Mouse (Mus musculus) CH12.LX (cell line): Measurements from ENCODE around the gene Ascc2. TPM values are rescaled to one million over a fixed set of nuclear protein-coding genes. Genes with fewer than 3 reads are reported as not detected.

Source experiments
- DNase-seq: peaks from one replicate; pipeline ENCODE4 v3.0.0-alpha.2; 2013; ENCODE audit errors: extremely low read depth
- H3K27ac ChIP-seq: 2 replicates; pipeline ENCODE4 v1.5.1; 2012; ENCODE audit warnings: low read depth, mild to moderate bottlenecking, control low read depth, moderate library complexity; ENCODE audit not compliant: insufficient read depth
- H3K27me3 ChIP-seq: replicated peaks from 2 replicates; pipeline ENCODE3; 2012; ENCODE audit warnings: inconsistent platforms
- H3K36me3 ChIP-seq, 2 experiments: replicated peaks in 1 of 2; 2 replicates each; pipeline versions ENCODE3 to v1.6.1; 2012; ENCODE audit warnings: inconsistent platforms in 1 of 2, low read length in 1 of 2, mild to moderate bottlenecking in 1 of 2, mixed read lengths in 1 of 2, moderate library complexity in 1 of 2; ENCODE audit not compliant: control insufficient read depth in 1 of 2, insufficient read depth in 1 of 2
- H3K4me1 ChIP-seq, 2 experiments: 2 replicates each; pipeline ENCODE4 v1.6.1; 2012; ENCODE audit warnings: inconsistent platforms in 1 of 2, moderate library complexity in 1 of 2; ENCODE audit not compliant: insufficient read depth in 2 of 2, control insufficient read depth in 1 of 2
- H3K4me2 ChIP-seq: 2 replicates; pipeline ENCODE4 v1.6.1; 2012; ENCODE audit warnings: low read depth, mild to moderate bottlenecking, control low read depth; ENCODE audit not compliant: poor library complexity, insufficient read depth, severe bottlenecking
- H3K4me3 ChIP-seq, 3 experiments: fragments of 150-350 bp in 1 of 3; sonication (generic) in 1 of 3; replicated peaks in 1 of 3; 2 replicates each; pipeline versions ENCODE3 to v1.5.1; 2011 to 2012; ENCODE audit warnings: low read depth in 2 of 3, low read length in 2 of 3, mild to moderate bottlenecking in 2 of 3, moderate library complexity in 2 of 3, control low read depth in 1 of 3, improper control_type of control experiment in 1 of 3, inconsistent platforms in 1 of 3, mixed read lengths in 1 of 3; ENCODE audit not compliant: poor library complexity in 1 of 3
- H3K79me2 ChIP-seq: replicated peaks from 2 replicates; pipeline ENCODE4 v1.6.1; 2012; ENCODE audit warnings: mild to moderate bottlenecking, moderate library complexity; ENCODE audit not compliant: control insufficient read depth, poor library complexity, insufficient read depth, severe bottlenecking; ENCODE audit errors: extremely low read depth
- H3K9ac ChIP-seq: 2 replicates; pipeline ENCODE4 v1.6.1; 2012; ENCODE audit warnings: low read depth, mild to moderate bottlenecking, control low read depth, moderate library complexity; ENCODE audit not compliant: insufficient read depth
- H3K9me3 ChIP-seq: replicated peaks from 2 replicates; pipeline ENCODE3; 2012; ENCODE audit warnings: low read length, inconsistent platforms, mixed read lengths
- BHLHE40 ChIP-seq: IDR thresholded peaks from 2 replicates; pipeline ENCODE4 v1.6.1; 2011; ENCODE audit warnings: mild to moderate bottlenecking, low read depth, low read length, improper control_type of control experiment
- CHD1 ChIP-seq: IDR thresholded peaks from 2 replicates; pipeline ENCODE4 v1.6.1; 2012; ENCODE audit warnings: low read depth, low read length, improper control_type of control experiment, inconsistent platforms
- CHD2 ChIP-seq: IDR thresholded peaks from 2 replicates; pipeline ENCODE4 v1.6.1; 2011; ENCODE audit warnings: low read length, improper control_type of control experiment
- CTCF ChIP-seq, 2 experiments: IDR thresholded peaks in 1 of 2; conservative IDR thresholded peaks in 1 of 2; 2 replicates each; pipeline ENCODE4 v1.5.1; 2011 to 2012; ENCODE audit warnings: low read depth in 2 of 2, low read length in 2 of 2, improper control_type of control experiment in 1 of 2, inconsistent platforms in 1 of 2, mild to moderate bottlenecking in 1 of 2, moderate library complexity in 1 of 2
- E2F4 ChIP-seq: IDR thresholded peaks from 2 replicates; pipeline ENCODE4 v1.6.1; 2011; ENCODE audit warnings: low read depth, low read length, improper control_type of control experiment; ENCODE audit not compliant: insufficient replicate concordance
- ELF1 ChIP-seq: IDR thresholded peaks from 2 replicates; pipeline ENCODE4 v1.6.1; 2014; ENCODE audit warnings: low read depth, mild to moderate bottlenecking, inconsistent platforms, low read length, improper control_type of control experiment
- EP300 ChIP-seq: IDR thresholded peaks from 2 replicates; pipeline ENCODE4 v1.6.1; 2011; ENCODE audit warnings: low read length, improper control_type of control experiment
- ETS1 ChIP-seq: conservative IDR thresholded peaks from 2 replicates; pipeline ENCODE4 v1.6.1; 2012; ENCODE audit warnings: low read depth, mild to moderate bottlenecking, inconsistent platforms, low read length, improper control_type of control experiment, moderate library complexity
- GABPA ChIP-seq: IDR thresholded peaks from 2 replicates; pipeline ENCODE4 v1.6.1; 2012; ENCODE audit warnings: low read depth, low read length, improper control_type of control experiment, inconsistent platforms; ENCODE audit not compliant: insufficient replicate concordance
- HCFC1 ChIP-seq: IDR thresholded peaks from 2 replicates; pipeline ENCODE4 v1.6.1; 2012; ENCODE audit warnings: low read depth, mild to moderate bottlenecking, inconsistent platforms, low read length, improper control_type of control experiment
- IRF4 ChIP-seq: IDR thresholded peaks from 2 replicates; pipeline ENCODE4 v1.6.1; 2014; ENCODE audit warnings: low read depth, mild to moderate bottlenecking, inconsistent platforms, low read length, improper control_type of control experiment
- JUN ChIP-seq: IDR thresholded peaks from 2 replicates; pipeline ENCODE4 v1.6.1; 2011; ENCODE audit warnings: low read depth, mild to moderate bottlenecking, low read length, improper control_type of control experiment, moderate library complexity; ENCODE audit not compliant: insufficient read depth
- JUND ChIP-seq: conservative IDR thresholded peaks from 2 replicates; pipeline ENCODE4 v1.6.1; 2011; ENCODE audit warnings: low read depth, low read length, improper control_type of control experiment
- KAT2A ChIP-seq: IDR thresholded peaks from 2 replicates; pipeline ENCODE4 v1.6.1; 2012; ENCODE audit warnings: low read length, improper control_type of control experiment, inconsistent platforms; ENCODE audit not compliant: insufficient replicate concordance
- MAFK ChIP-seq: IDR thresholded peaks from 2 replicates; pipeline ENCODE4 v1.6.1; 2011; ENCODE audit warnings: low read length, improper control_type of control experiment; ENCODE audit not compliant: insufficient replicate concordance
- MAX ChIP-seq: IDR thresholded peaks from 2 replicates; pipeline ENCODE4 v1.6.1; 2011; ENCODE audit warnings: low read length, improper control_type of control experiment
- MAZ ChIP-seq: IDR thresholded peaks from 2 replicates; pipeline ENCODE4 v1.6.1; 2012; ENCODE audit warnings: low read depth, mild to moderate bottlenecking, inconsistent platforms, low read length, improper control_type of control experiment, moderate library complexity
- MEF2A ChIP-seq: IDR thresholded peaks from 2 replicates; pipeline ENCODE4 v1.6.1; 2014; ENCODE audit warnings: low read depth, mild to moderate bottlenecking, inconsistent platforms, low read length, improper control_type of control experiment, borderline replicate concordance
- MXI1 ChIP-seq: IDR thresholded peaks from 2 replicates; pipeline ENCODE4 v1.6.1; 2011; ENCODE audit warnings: mild to moderate bottlenecking, low read depth, low read length, improper control_type of control experiment
- MYC ChIP-seq: IDR thresholded peaks from 2 replicates; pipeline ENCODE4 v1.6.1; 2011; ENCODE audit warnings: low read depth, mild to moderate bottlenecking, improper control_type of control experiment, low read length
- NELFE ChIP-seq: IDR thresholded peaks from 2 replicates; pipeline ENCODE4 v1.6.1; 2011; ENCODE audit warnings: low read depth, low read length, improper control_type of control experiment
- NRF1 ChIP-seq: IDR thresholded peaks from 2 replicates; pipeline ENCODE4 v1.6.1; 2014; ENCODE audit warnings: low read depth, mild to moderate bottlenecking, inconsistent platforms, low read length, improper control_type of control experiment, moderate library complexity
- PAX5 ChIP-seq: IDR thresholded peaks from 2 replicates; pipeline ENCODE4 v1.6.1; 2012; ENCODE audit warnings: low read length, inconsistent platforms, mixed read lengths
- POLR2A ChIP-seq: IDR thresholded peaks from 2 replicates; pipeline ENCODE4 v1.6.1; 2011; ENCODE audit warnings: low read depth, mild to moderate bottlenecking, improper control_type of control experiment, low read length
- POLR2AphosphoS2 ChIP-seq: IDR thresholded peaks from 2 replicates; pipeline ENCODE4 v1.6.1; 2011; ENCODE audit warnings: low read depth, low read length, improper control_type of control experiment
- RAD21 ChIP-seq: IDR thresholded peaks from 2 replicates; pipeline ENCODE4 v1.6.1; 2011; ENCODE audit warnings: low read depth, mild to moderate bottlenecking, low read length, improper control_type of control experiment, moderate library complexity
- RCOR1 ChIP-seq: conservative IDR thresholded peaks from 2 replicates; pipeline ENCODE4 v1.6.1; 2012; ENCODE audit warnings: low read depth, mild to moderate bottlenecking, inconsistent platforms, low read length, improper control_type of control experiment
- SIN3A ChIP-seq: IDR thresholded peaks from 2 replicates; pipeline ENCODE4 v1.6.1; 2012; ENCODE audit warnings: low read length, improper control_type of control experiment, inconsistent platforms
- SMC3 ChIP-seq: IDR thresholded peaks from 2 replicates; pipeline ENCODE4 v1.6.1; 2011; ENCODE audit warnings: low read depth, low read length, improper control_type of control experiment
- TBP ChIP-seq: conservative IDR thresholded peaks from 2 replicates; pipeline ENCODE4 v1.6.1; 2011; ENCODE audit warnings: low read depth, low read length, improper control_type of control experiment
- TCF12 ChIP-seq: IDR thresholded peaks from 2 replicates; pipeline ENCODE4 v1.6.1; 2014; ENCODE audit warnings: low read depth, mild to moderate bottlenecking, inconsistent platforms, low read length, improper control_type of control experiment
- UBTF ChIP-seq: IDR thresholded peaks from 2 replicates; pipeline ENCODE4 v1.6.1; 2012; ENCODE audit warnings: low read depth, mild to moderate bottlenecking, inconsistent platforms, low read length, improper control_type of control experiment, moderate library complexity
- USF1 ChIP-seq: IDR thresholded peaks from 2 replicates; pipeline ENCODE4 v1.6.1; 2014; ENCODE audit warnings: low read depth, mild to moderate bottlenecking, inconsistent platforms, low read length, improper control_type of control experiment
- USF2 ChIP-seq: conservative IDR thresholded peaks from 2 replicates; pipeline ENCODE4 v1.6.1; 2011; ENCODE audit warnings: low read depth, low read length, improper control_type of control experiment
- ZC3H11A ChIP-seq: IDR thresholded peaks from 2 replicates; pipeline ENCODE4 v1.6.1; 2012; ENCODE audit warnings: low read depth, mild to moderate bottlenecking, inconsistent platforms, low read length, improper control_type of control experiment
- ZKSCAN1 ChIP-seq: IDR thresholded peaks from 2 replicates; pipeline ENCODE4 v1.6.1; 2012; ENCODE audit warnings: low read depth, inconsistent platforms, low read length, improper control_type of control experiment, borderline replicate concordance
- ZMIZ1 ChIP-seq: IDR thresholded peaks from 2 replicates; pipeline ENCODE4 v1.6.1; 2012; ENCODE audit warnings: low read depth, mild to moderate bottlenecking, inconsistent platforms, low read length, improper control_type of control experiment
- ZNF384 ChIP-seq: IDR thresholded peaks from 2 replicates; pipeline ENCODE4 v1.6.1; 2012; ENCODE audit warnings: low read depth, low read length, improper control_type of control experiment, inconsistent platforms
- dilution Hi-C: fragments of 300-500 bp; cut with MboI; formaldehyde crosslinking; loops from 2 replicates; pipeline ENCODE4 v1.14.3; 2020; ENCODE audit warnings: low sequenced_read_pairs; ENCODE audit not compliant: extremely low pct_unique_long_range_greater_than_20kb, extremely low pct_ligation_motif_present
- in situ Hi-C: fragments of 300-500 bp; cut with MboI; formaldehyde crosslinking; loops from 3 replicates; pipeline ENCODE4 v1.14.3; 2019; ENCODE audit warnings: low sequenced_read_pairs, low pct_ligation_motif_present, low pct_unique_long_range_greater_than_20kb, mixed read lengths
- polyA plus RNA-seq: library from polyadenylated mRNA; unstranded; fragments of >175 nt; gene quantifications from 2 replicates; pipeline ENCODE4 v1.2.1, GENCODE M21; 2012; ENCODE audit warnings: low read depth; ENCODE audit not compliant: insufficient read length
- total RNA-seq, 2 experiments: library from RNA; depleted of rRNA; stranded (reverse); fragments of 300-350 nt in 1 of 2; fragments of >200 nt in 1 of 2; gene quantifications; 2 replicates each; pipeline ENCODE4 v1.2.3; 2012 to 2014

Gene Ascc2
- total and polyA plus RNA-seq, 3 experiments = 25.1 to 52.9 (median 34.6) TPM

DNA sequence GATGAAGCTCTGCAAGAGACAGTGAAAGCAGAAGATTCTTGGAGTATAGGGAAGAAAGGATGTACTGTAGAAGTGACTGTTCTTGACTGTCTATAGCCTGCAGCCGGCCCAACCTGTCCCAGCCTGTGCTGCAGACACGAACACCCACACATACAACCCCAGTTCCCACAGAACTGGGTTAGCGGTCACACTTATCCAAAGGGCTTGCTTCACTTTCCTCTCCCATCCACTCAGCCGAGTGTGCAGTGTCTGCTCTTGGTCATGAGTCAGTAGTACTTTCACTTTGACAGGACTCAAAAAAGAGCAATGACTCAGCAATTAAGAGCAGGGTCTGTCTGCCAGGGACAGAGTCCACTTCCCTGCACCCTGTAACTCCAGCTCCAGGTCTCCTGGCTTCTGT is 23.8 kb downstream of the Ascc2 start:
- Histone ChIP-seq H3K4me1 (peaks cover 3 to 29% of the 10 kb centered on the region in 2 experiments), H3K4me3 (no peak overlapping the region), H3K27me3 (no peaks in the 10 kb centered on the region), H3K27ac (peak overlapping the region; percentile 27; the same call in 1 of the 2 replicates), H3K9me3 (no peaks in the 10 kb centered on the region), H3K79me2 (no peaks in the 10 kb centered on the region), H3K4me2 (peak overlapping the region; percentile 62), H3K36me3 (peaks cover 35 to 56% of the 10 kb centered on the region in 2 experiments), H3K9ac (peak overlapping the region; percentile 12; the same call in 1 of the 2 replicates)
- DNase-seq = peak; percentile 92
- in situ Hi-C loops (no loop called here), dilution Hi-C loops (no loop called here)
- TF ChIP-seq POLR2A (peak; percentile 31; the same call in 1 of the 2 replicates), CHD2 (no peak), MEF2A (peak; percentile 43; the same call in 1 of the 2 replicates), RAD21 (no peak), RCOR1 (no peak), MAZ (no peak), ZC3H11A (no peak), ELF1 (no peak), EP300 (peak; percentile 81), ZKSCAN1 (no peak), MYC (0 out of 2 replicates have a peak, but pooled peaks have one; percentile 41), USF1 (no peak), SIN3A (peak; percentile 82), HCFC1 (no peak), MAX (no peak), USF2 (no peak), MXI1 (peak; percentile 50; the same call in 1 of the 2 replicates), GABPA (peak; percentile 36; the same call in 1 of the 2 replicates), POLR2AphosphoS2 (no peak), CTCF (conservative IDR thresholded peaks at IDR 0.05 in 1 of 2, IDR thresholded peaks at IDR 0.05 in 1 of 2; ENCODE audit: low read depth in 2 of 2, low read length in 2 of 2) (no peak), BHLHE40 (peak; percentile 92), TCF12 (peak; percentile 22; the same call in 1 of the 2 replicates), NRF1 (no peak), E2F4 (no peak), ZNF384 (no peak), CHD1 (no peak), PAX5 (no peak), NELFE (no peak), JUN (peak; percentile 81), UBTF (0 out of 2 replicates have a peak, but pooled peaks have one; percentile 54), IRF4 (peak; percentile 92), ZMIZ1 (no peak), MAFK (peak; percentile 98), SMC3 (no peak), ETS1 (peak; percentile 87), TBP (no peak), JUND (peak; percentile 65; the same call in 1 of the 2 replicates), KAT2A (no peak)
